Mouse (Mus musculus) WW6 (cell line): ENCODE measurements around the gene Ripply1.

ENCODE experiments used
- DNase-seq: peaks from one replicate; pipeline ENCODE4 v3.0.0-alpha.2; 2013; ENCODE audit warnings: low read depth, low spot score

Ripply1 gene

GRCm38 (mm10) chrX:139782278-139783044 lies at the start of gene Ripply1:
Gene Ripply1, minus strand, starts transcription at chrX:139782353.
- DNase-seq, result peak; percentile 22

DNA sequence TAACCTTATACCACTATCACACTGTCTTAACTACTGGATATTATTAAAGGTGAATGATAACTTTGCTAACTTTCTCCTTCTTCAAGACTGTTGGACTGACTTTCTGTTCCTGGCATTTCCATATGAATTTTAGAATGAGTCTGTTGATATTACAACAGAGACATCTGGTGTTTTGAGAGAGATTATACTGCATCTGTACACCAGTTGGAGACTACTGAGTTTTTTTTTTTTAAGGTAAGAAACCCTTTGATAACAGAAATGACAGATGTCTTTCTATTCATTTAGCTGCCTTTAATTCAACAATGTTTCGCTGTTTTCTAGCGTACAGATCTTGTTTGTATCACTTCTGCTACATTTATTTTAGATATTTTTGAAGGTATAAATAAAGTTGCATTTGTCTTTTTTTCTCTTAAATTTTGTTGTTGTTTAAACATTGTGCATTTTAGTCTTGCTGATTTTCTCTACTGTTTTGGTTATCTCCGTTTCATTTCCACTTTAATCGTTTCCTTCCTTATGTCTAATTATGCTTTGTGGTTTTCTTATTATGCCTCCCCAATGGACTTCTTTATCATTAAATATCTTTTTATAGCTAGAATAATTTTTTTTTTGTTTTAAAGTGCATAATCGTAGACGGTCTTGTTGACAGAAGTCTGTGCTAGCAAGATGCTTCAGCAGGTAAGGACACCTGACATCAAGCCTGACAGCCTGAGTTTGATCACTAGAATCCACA lies 46.4 kb upstream of the Ripply1 start:
- no peak for DNase-seq

GRCm38 (mm10) chrX:139826926-139827325 lies 44.8 kb upstream of the Ripply1 start:
- DNase-seq, result no peak

GRCm38 (mm10) chrX:139825402-139825801 lies 43.2 kb upstream of the Ripply1 start:
- DNase-seq, result no peak

DNA sequence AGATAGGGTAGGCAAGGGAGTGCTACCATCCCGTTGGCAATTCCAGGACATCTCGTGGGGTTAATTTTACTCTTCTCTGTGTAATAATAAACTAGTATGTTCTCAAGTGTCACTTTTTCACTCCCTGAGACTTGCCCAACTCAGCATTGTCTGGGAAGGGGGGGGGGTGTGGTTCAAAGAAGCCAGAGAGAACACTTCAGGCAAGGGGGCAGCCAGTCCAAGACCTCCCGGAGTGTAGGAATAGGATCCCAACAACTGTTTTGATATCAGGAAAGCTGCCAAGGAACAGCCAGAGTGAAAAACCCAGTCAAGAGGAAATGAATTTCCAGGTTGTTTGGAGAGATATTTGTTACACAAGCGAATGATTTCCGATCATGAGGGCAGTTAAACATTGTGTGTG lies 33.0 kb upstream of the Ripply1 start:
- DNase-seq, result no peak

- no peak for DNase-seq
Observed at GRCm38 (mm10) chrX:139814018-139814635, 32.0 kb upstream of the Ripply1 start.

- DNase-seq, result no peak
Observed at GRCm38 (mm10) chrX:139813299-139814002, 31.3 kb upstream of the Ripply1 start.

DNA sequence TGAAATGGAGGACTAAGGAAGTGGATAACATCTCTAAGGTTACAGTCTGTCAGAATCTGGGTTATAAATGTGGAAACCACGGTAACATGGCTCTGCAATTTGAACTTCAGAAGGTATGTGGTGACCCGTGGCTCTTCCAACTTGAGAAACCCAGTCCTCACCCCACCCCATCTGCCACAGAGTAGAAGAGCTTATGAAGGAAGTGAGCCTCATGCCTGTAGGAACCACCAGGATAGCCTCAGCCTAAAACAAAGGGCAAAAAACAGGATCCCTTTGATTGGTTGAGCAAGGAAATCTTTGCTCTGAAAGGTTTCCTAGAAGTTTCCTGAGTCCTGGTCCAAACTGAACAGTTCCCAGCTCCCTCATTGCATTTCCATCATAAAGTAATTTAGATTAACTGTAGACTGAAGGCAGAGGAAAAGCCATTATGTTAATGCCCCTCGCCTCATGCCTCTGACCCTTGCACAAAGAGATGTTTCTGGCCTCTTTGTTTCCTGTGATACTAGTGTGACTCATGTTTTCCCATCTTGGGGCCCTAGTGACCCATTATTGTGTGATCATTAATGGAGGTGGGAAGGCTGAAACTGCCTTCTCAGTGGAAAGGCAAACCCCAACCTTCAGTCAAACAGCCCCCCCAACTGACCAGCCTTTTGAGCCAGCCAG lies 30.6 kb upstream of the Ripply1 start:
- no peak for DNase-seq

GRCm38 (mm10) chrX:139808501-139808900 lies 26.3 kb upstream of the Ripply1 start:
- DNase-seq, result no peak

- DNase-seq, result no peak
Observed at GRCm38 (mm10) chrX:139808085-139808484, 25.9 kb upstream of the Ripply1 start.

DNA sequence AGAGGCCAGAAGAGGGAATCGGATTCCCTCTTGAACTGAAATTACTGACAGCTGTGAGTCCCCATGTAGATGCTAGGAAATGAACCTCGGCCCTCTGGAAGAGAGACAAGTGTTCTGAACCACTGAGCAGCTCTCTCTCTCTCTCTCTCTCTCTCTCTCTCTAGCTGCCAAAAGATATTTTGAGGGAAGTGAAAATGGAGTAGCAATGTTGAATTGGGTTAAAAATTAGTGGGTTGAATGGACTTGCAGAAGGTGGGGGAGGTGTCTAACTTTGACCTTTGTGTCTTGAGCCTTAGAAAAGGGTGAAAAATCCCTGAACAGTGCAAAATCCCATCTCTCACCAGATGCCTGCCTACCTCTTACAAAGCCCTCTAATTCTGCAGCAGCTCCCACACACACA lies 25.2 kb upstream of the Ripply1 start:
- DNase-seq, result no peak

- no peak for DNase-seq
Observed at GRCm38 (mm10) chrX:139805918-139806317, 23.8 kb upstream of the Ripply1 start.

- no peak for DNase-seq
Observed at GRCm38 (mm10) chrX:139803028-139803427, 20.9 kb upstream of the Ripply1 start.

- no peak for DNase-seq
Observed at GRCm38 (mm10) chrX:139800406-139800878, 18.3 kb upstream of the Ripply1 start, which contains the start of gene Cldn2. Gene Cldn2, plus strand, starts transcription at chrX:139800828.

GRCm38 (mm10) chrX:139799953-139800352 lies 17.8 kb upstream of the Ripply1 start:
- no peak for DNase-seq

DNA sequence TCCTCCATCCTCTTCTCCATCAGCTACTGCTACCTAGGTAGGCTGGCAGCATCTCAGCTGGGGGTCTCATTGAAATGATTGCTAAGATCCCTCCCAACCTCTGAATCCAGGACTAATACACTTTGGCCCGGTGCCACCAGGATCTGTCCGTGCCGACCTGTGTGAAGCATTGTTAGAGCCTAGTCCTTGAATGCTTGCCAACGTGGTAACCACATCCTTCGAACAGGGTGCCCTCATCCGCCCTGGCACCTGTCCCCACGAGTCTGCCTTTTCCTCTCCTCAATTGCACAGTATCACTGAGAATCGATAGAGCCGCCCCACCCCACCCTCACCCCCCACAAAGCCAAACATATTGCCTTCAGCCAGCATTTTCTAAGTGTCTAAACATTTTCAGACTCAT lies 15.7 kb upstream of the Ripply1 start:
- no peak for DNase-seq

- no peak for DNase-seq
Observed at GRCm38 (mm10) chrX:139796037-139796436, 13.9 kb upstream of the Ripply1 start.

- no peak for DNase-seq
Observed at GRCm38 (mm10) chrX:139794072-139794845, 12.1 kb upstream of the Ripply1 start.

DNA sequence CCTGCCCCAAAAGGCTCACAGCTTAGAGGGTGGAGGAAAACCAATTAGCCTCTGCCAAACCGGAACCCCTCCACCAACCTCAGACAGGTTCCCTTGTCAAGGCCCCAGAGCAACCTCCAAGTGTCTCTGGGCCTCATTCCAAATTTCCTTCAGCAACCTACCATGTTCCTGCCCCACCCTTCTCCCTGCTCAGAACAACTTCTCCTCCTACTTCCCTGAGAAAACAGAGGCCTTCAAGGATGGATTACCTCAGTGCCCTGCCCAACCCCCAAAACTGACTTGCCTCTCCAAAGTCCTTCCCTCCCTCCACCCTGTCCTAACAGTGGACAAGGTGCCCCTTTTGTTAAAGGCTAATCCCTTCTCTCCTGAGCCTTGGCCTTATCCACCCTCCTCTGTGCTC lies 3.6 kb upstream of the Ripply1 start:
- no peak for DNase-seq

GRCm38 (mm10) chrX:139783045-139783422 lies 881 bp upstream of the Ripply1 start:
- DNase-seq, result no peak
